Mouse (Mus musculus): ENCODE measurements at regions not wholly inside any gene's neighbourhood (a gene's known extent, or its start where the extent isn't known, plus 50 kb on each side); places are given as distances from the start of the nearest gene placed in this dataset.

- Histone ChIP-seq H3K4me1 (ENCODE audit: control insufficient read depth, insufficient read depth, insufficient read length, low read length) (no peaks in the 10 kb centered on the region), H3K4me3 (ENCODE audit: low read depth, low read length) (no peak overlapping the region), H3K36me3 (ENCODE audit: control insufficient read depth, insufficient read depth, low read length) (no peaks in the 10 kb centered on the region), H3K27me3 (ENCODE audit: control insufficient read depth, insufficient read depth, low read length) (peaks cover 8% of the 10 kb centered on the region; the same call in 1 of the 2 replicates), H3K27ac (ENCODE audit: insufficient read depth, low read depth, low read length) (no peak overlapping the region)
- WGBS = 24% methylated on average over 22 of the region's 22 CpGs
- TF ChIP-seq POLR2A (IDR thresholded peaks at IDR 0.05; ENCODE audit: low read depth, low read length) (no peak), CTCF (IDR thresholded peaks at IDR 0.05; ENCODE audit: extremely low read depth, insufficient read length, insufficient replicate concordance, low read depth, low read length) (peak; percentile 71)
Measured at GRCm38 (mm10) chr13:55963005-55963620, 127.1 kb upstream of the Pitx1 start.

- TF ChIP-seq CTCF (IDR thresholded peaks at IDR 0.05; ENCODE audit: extremely low read depth, insufficient read length, insufficient replicate concordance, low read depth, low read length) = no peak
- TF ChIP-seq POLR2A (IDR thresholded peaks at IDR 0.05; ENCODE audit: low read depth, low read length) = no peak
- Histone ChIP-seq H3K4me3 (ENCODE audit: low read depth, low read length) (no peak overlapping the region), H3K36me3 (ENCODE audit: control insufficient read depth, insufficient read depth, low read length) (no peaks in the 10 kb centered on the region), H3K4me1 (ENCODE audit: control insufficient read depth, insufficient read depth, insufficient read length, low read length) (no peaks in the 10 kb centered on the region), H3K27me3 (ENCODE audit: control insufficient read depth, insufficient read depth, low read length) (peaks cover 8% of the 10 kb centered on the region; the same call in 1 of the 2 replicates), H3K27ac (ENCODE audit: insufficient read depth, low read depth, low read length) (no peak overlapping the region)
- 53% methylated on average over 18 of the region's 18 CpGs for WGBS
Measured at GRCm38 (mm10) chr13:55962254-55962866, 126.4 kb upstream of the Pitx1 start.

- Histone ChIP-seq H3K27me3 (ENCODE audit: control insufficient read depth, insufficient read depth, low read length) (0 out of 2 replicates have a peak, but pooled peaks cover 3% of the 10 kb centered on the region), H3K4me1 (ENCODE audit: control insufficient read depth, insufficient read depth, insufficient read length, low read length) (peaks cover 3% of the 10 kb centered on the region; the same call in 1 of the 2 replicates), H3K27ac (ENCODE audit: insufficient read depth, low read depth, low read length) (no peak overlapping the region), H3K4me3 (ENCODE audit: low read depth, low read length) (no peak overlapping the region), H3K36me3 (ENCODE audit: control insufficient read depth, insufficient read depth, low read length) (no peaks in the 10 kb centered on the region)
- TF ChIP-seq CTCF (IDR thresholded peaks at IDR 0.05; ENCODE audit: extremely low read depth, insufficient read length, insufficient replicate concordance, low read depth, low read length) (no peak), POLR2A (IDR thresholded peaks at IDR 0.05; ENCODE audit: low read depth, low read length) (no peak)
- WGBS = 53% methylated on average over 6 of the region's 6 CpGs
Measured at GRCm38 (mm10) chr13:55954346-55954745, 118.4 kb upstream of the Pitx1 start.

GRCm38 (mm10) chr13:55953426-55953825, 117.4 kb upstream of the Pitx1 start:
- peaks cover 3% of the 10 kb centered on the region; the same call in 1 of the 2 replicates for H3K4me1 ChIP-seq (ENCODE audit: control insufficient read depth, insufficient read depth, insufficient read length, low read length)
- H3K27me3 ChIP-seq (ENCODE audit: control insufficient read depth, insufficient read depth, low read length) = no peaks in the 10 kb centered on the region
- no peaks in the 10 kb centered on the region for H3K36me3 ChIP-seq (ENCODE audit: control insufficient read depth, insufficient read depth, low read length)
- no peak overlapping the region for H3K27ac ChIP-seq (ENCODE audit: insufficient read depth, low read depth, low read length)
- no peak overlapping the region for H3K4me3 ChIP-seq (ENCODE audit: low read depth, low read length)
- WGBS = 86% methylated on average over 2 of the region's 2 CpGs
- TF ChIP-seq CTCF (IDR thresholded peaks at IDR 0.05; ENCODE audit: extremely low read depth, insufficient read length, insufficient replicate concordance, low read depth, low read length) = no peak

GRCm38 (mm10) chr13:55950773-55951172, 114.8 kb upstream of the Pitx1 start:
- TF ChIP-seq CTCF (IDR thresholded peaks at IDR 0.05; ENCODE audit: extremely low read depth, insufficient read length, insufficient replicate concordance, low read depth, low read length) (no peak), POLR2A (IDR thresholded peaks at IDR 0.05; ENCODE audit: low read depth, low read length) (no peak)
- no peaks in the 10 kb centered on the region for H3K4me1 ChIP-seq (ENCODE audit: control insufficient read depth, insufficient read depth, insufficient read length, low read length)
- 81% methylated on average over 6 of the region's 6 CpGs for WGBS
- no peaks in the 10 kb centered on the region for H3K36me3 ChIP-seq (ENCODE audit: control insufficient read depth, insufficient read depth, low read length)
- H3K4me3 ChIP-seq (ENCODE audit: low read depth, low read length) = no peak overlapping the region
- no peaks in the 10 kb centered on the region for H3K27me3 ChIP-seq (ENCODE audit: control insufficient read depth, insufficient read depth, low read length)
- H3K27ac ChIP-seq (ENCODE audit: insufficient read depth, low read depth, low read length) = no peak overlapping the region

GRCm38 (mm10) chr13:55948591-55948990, 112.6 kb upstream of the Pitx1 start:
- H3K27me3 ChIP-seq (ENCODE audit: control insufficient read depth, insufficient read depth, low read length) = no peaks in the 10 kb centered on the region
- no peaks in the 10 kb centered on the region for H3K36me3 ChIP-seq (ENCODE audit: control insufficient read depth, insufficient read depth, low read length)
- no peak overlapping the region for H3K4me3 ChIP-seq (ENCODE audit: low read depth, low read length)
- H3K27ac ChIP-seq (ENCODE audit: insufficient read depth, low read depth, low read length) = no peak overlapping the region
- no peak for TF ChIP-seq CTCF (IDR thresholded peaks at IDR 0.05; ENCODE audit: extremely low read depth, insufficient read length, insufficient replicate concordance, low read depth, low read length)
- TF ChIP-seq POLR2A (IDR thresholded peaks at IDR 0.05; ENCODE audit: low read depth, low read length) = no peak
- no peaks in the 10 kb centered on the region for H3K4me1 ChIP-seq (ENCODE audit: control insufficient read depth, insufficient read depth, insufficient read length, low read length)
- 83% methylated on average over 9 of the region's 9 CpGs for WGBS

- Histone ChIP-seq H3K4me3 (ENCODE audit: low read depth, low read length) (no peak overlapping the region), H3K4me1 (ENCODE audit: control insufficient read depth, insufficient read depth, insufficient read length, low read length) (no peaks in the 10 kb centered on the region), H3K27me3 (ENCODE audit: control insufficient read depth, insufficient read depth, low read length) (no peaks in the 10 kb centered on the region), H3K36me3 (ENCODE audit: control insufficient read depth, insufficient read depth, low read length) (no peaks in the 10 kb centered on the region), H3K27ac (ENCODE audit: insufficient read depth, low read depth, low read length) (no peak overlapping the region)
- WGBS = 66% methylated on average over 2 of the region's 2 CpGs
- no peak for TF ChIP-seq CTCF (IDR thresholded peaks at IDR 0.05; ENCODE audit: extremely low read depth, insufficient read length, insufficient replicate concordance, low read depth, low read length)
- no peak for TF ChIP-seq POLR2A (IDR thresholded peaks at IDR 0.05; ENCODE audit: low read depth, low read length)
Measured at GRCm38 (mm10) chr13:55948144-55948543, 112.2 kb upstream of the Pitx1 start.

All from small intestine, adult 2 months (tissue).